Mouse (Mus musculus): ENCODE results near the gene Faap24.

Faap24 gene

DNA sequence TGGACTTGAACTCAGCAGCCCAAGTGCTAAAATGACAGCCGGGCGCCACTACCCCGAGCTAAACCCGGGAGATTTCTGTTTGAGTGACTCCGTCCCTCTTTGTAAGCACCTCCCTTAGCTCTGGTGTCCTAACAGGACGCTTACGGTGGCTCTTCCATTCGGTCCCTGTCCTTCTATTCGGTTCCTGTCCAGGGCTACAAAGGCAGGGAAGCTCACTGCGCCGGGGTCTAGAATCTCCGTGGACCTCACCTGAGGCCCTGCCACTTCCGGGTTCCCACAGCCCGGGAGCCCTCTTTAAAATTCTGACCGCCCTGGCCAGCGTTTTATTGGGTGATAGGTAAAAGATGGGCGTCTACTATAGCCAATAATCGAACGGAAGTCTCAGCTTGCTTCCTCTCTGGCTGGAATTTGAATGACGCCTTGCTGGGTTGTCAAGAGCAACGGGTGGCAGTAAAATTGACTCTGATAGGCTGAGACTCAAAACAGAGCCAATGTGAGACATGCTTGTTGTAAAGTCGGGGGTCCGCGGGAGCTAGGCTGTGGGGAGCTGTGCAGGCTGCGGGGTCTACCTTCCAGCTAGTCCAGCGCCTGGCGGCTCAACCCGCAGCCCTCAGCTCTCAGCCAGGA lies at the start of gene Faap24, which contains the start of gene Cep89:
Gene Faap24, minus strand, starts transcription at position 295 of the 627 bp plus-strand sequence.
Gene Cep89, plus strand, starts transcription at position 494 of the 627 bp plus-strand sequence.
- DNase-seq = peak; percentile 82

DNA sequence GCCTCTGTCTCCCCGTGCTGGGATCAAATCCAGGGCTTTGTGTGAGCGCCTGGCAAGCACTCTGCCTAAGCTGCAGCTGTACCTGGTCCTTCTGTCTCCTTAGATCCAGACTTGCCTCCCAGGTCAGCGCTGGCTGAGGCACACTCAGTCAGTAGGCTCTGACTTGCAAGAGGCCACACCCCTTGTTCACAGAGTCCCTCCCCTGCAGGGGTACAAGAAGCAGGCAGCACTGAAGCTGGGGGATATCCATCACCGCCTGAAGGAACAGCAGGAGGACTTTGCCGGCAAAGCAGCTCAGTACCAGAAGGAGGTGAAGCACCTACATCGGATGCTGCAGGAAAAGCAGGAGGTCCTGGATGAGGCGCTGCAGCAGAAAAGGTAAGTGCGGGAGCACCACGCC lies 38.6 kb upstream of the Faap24 start:
- no peak for DNase-seq

DNA sequence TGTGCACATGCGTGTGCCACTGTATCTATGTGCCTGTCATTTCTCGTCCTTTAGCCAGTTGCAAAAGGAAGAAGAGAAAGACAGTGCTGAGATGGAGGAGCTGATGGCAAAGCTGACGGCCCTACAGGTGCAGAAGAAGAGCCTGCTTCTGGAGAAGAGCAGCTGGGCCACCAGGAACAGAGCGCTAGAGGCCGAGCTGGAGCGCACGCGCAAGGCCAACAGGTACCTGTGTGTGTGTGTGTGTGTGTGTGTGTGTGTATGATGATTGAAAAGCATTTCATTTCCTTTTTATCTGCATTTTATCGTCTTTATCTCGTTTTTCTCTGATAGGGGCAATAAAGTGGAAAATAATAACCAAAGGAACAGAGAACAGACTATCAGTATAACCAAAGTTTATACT lies 31.5 kb upstream of the Faap24 start:
- DNase-seq = no peak

DNA sequence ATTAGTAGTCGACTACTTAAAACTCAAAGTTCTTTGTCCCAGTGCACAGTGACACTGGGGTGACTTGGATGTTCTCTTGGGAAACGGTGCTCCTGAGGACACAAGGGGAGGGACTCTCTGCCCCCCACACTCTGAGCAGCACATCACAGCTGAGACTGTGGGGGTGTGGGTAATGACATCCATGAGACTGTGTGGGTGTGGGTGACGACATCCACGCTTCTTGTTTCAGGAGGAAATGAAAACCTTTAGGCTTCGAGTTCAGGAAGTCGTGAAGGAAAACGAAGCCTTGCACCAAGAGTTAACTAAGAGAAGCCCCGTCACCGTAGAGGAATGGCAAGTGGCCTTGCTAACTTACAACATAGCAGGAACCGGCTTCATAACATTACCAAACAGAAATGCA lies 26.4 kb upstream of the Faap24 start:
- no peak for DNase-seq

DNA sequence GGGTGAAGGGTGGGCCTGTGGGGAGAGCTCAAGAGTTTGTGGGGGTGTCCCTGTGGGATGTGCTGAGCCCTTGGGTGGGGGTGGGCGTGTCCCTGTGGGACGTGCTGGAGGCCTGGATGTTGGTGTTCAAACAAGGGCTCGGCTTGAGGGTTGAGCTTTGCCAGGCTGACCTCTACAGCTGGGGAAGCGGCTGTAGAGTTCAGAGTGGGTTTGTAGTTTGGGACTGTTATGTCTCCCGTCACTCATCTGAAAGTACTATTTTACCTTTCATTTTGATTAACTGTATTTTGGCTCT lies 20.0 kb upstream of the Faap24 start:
- DNase-seq = no peak

DNA sequence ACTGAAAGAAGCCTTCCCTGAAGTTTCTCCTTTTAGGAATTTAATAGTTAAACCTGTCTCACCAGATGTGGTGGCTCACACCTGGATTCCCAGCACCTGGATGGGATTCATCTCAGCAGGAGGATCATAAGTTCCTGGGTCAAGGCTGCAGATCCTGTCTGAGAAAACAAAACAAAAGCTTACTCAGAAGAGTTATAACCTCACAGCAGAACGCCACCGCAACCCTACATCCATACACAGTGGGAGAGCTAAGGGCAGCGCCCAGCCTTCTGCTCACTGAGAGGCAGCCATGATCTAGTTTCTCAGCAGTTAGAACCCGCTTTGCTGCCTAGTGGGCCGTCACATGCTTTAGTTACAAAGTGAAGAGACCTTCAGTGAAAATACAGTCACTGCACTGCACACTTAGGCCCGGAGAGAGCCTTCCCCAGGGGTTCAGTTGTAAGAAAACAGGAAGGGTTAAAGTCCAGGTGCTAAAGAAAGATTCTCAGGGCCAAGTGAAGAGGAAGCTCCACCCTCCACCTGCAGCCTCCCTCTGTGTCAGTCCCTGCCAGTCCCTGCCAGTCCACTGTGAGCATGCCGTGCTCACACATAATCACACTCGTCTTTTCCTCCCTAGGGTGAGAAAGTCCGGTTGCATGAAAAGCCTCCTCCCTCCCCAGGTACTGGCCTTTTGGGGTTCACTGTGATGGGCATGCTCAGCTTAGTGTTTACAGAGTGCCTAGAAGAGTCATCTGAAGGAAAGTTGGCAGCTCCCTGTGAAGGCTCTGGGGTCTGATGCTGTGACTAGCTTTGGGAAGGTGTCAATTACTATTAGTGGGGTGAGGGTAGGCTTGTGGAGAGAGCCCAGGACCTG lies 19.4 kb upstream of the Faap24 start:
- DNase-seq = no peak

DNA sequence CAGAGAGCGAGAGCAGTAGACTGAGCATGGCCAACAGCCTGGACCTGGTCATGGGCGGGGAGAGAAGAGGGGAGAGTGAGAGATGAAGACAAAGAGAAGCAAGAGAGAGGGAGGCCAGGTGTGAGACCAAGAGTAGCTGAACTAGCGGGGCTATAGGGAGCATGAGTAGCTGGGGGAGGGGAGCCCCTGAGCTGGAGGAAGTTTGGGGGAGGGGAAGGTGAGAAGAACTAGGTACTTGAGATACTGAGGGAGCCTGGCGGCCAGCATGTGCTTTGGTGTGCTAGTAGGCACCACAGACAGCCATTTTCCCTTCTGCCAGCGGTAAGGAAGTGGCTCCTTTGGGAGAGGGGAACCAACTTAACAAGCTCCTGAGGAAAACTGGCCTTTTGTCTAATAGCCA lies 18.6 kb upstream of the Faap24 start:
- no peak for DNase-seq

DNA sequence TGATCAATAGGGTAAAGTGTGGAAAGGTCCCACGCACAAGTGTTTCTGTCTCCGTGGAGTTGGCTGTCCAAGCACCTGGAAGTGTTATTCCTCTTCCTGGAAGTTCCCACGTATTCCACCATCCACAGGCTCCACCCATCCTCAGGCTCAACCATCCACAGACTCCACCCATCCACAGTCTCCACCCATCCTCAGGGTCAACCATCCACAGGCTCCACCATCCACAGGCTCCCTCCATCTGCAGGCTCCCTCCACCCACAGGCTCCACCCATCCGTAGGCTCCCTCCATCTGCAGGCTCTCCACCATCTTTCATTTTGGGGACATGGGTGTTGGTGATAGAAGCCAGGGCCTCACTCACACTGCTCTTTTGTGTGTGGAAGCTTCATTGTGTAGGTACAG lies 4.5 kb upstream of the Faap24 start:
- no peak for DNase-seq

- DNase-seq = no peak
Observed at GRCm38 (mm10) chr7:35395734-35396456, 741 bp downstream of the Faap24 start.

DNA sequence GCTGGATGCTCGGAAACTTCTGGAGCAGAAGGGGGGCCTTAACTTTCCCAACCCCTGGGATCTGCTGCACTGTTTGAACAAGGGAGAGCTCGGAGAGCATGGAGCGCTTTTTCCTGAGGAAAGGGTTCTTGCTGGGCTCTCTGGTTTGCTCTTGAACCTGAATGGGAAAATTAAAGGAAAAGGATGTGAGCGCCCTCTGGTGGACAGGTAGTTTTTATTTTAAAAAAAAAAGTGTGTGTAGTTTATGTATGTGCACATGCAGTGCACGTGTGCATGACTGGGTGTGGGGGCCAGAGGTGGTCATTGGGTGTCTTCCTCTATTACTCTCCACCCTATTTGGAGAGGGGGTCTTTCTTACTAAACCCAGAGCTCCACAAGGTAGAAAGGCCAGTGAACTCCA lies 3.7 kb downstream of the Faap24 start:
- DNase-seq = no peak

- no peak for DNase-seq
Observed at GRCm38 (mm10) chr7:35388694-35389093, 7.9 kb downstream of the Faap24 start.

- DNase-seq = no peak
Observed at GRCm38 (mm10) chr7:35386525-35386952, 10.1 kb downstream of the Faap24 start.

- DNase-seq = no peak
Observed at GRCm38 (mm10) chr7:35382706-35383353, 13.8 kb downstream of the Faap24 start.

DNA sequence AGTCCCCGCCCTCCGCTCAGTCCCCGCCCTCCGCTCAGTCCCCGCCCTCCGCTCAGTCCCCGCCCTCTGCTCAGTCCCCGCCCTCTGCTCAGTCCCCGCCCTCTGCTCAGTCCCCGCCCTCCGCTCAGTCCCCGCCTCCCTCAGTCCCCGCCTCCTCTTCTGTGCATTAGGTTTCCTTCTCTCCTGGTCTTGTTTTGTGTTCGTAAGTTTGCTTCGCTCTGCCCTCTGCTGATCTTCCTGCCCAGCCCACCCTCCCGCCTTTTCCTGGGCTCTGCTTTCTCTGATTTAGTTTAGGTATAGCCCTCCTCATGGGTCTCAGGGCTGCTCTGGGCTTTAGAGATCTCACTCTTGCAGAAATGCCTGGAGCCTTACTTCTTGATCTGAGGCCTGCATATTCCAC lies 14.8 kb downstream of the Faap24 start:
- DNase-seq = no peak

GRCm38 (mm10) chr7:35380351-35380750 lies 16.3 kb downstream of the Faap24 start:
- DNase-seq = no peak

GRCm38 (mm10) chr7:35379492-35380119 lies 17.0 kb downstream of the Faap24 start:
- no peak for DNase-seq

DNA sequence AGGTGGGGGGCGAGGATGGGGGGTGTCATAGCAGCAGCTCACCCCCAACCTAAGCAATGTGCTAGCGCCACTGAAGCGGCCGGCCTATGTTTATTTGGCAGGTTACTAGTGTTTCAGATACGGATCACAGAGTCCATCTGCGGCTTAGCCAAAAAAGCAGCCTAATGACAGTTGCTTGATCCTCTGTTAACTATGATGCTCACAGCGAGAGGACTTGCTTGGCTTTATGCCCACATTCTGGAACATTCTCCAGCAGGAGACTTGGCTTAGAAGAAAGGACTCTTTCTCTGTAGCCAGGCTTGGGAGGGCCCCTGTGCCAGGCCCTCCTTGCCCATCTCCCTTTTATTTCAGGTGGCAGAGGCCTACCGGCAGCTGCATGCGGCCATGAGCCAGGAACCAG lies 20.0 kb downstream of the Faap24 start:
- no peak for DNase-seq

GRCm38 (mm10) chr7:35374265-35374664 lies 22.4 kb downstream of the Faap24 start:
- DNase-seq = no peak

DNA sequence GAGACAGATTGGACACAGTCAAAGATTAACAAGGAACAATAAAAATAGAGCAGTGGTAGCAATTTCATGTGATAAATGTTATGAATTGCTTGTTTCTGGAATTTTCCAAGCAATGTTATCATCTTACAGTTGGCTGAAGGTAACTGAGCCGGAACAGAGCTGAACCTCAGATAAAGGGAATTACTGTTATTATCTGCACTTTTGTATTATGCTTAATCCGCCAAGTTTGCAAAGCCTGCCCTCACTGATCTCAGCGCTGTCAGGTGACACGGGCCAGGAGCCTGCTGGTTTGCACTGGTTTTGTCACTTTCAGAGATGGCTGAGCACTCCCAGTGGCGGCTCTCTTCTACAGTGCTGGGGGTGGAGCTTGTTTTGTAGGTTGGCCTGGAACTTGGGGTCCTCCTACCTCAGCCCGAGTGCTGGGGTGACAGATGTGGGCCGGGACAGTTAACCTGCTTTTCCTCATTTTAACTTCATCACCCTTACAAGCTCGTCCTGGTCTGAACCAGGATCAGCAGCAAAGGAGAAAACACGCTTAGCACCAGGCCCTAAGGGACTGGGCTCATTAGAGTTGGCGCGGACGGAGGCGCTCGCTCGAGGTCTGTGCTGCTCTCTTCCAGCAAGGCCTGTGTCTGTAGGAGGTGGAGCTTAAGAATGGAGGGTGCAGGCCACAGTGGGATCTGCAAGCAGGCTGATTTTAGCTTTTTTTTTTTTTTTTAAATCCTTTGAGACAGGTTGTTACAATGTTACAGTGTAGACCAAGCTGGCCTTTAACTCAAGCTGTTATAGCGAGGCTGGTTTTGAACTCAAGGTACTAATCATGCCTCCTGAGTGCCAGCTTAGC lies 23.3 kb downstream of the Faap24 start:
- no peak for DNase-seq

DNA sequence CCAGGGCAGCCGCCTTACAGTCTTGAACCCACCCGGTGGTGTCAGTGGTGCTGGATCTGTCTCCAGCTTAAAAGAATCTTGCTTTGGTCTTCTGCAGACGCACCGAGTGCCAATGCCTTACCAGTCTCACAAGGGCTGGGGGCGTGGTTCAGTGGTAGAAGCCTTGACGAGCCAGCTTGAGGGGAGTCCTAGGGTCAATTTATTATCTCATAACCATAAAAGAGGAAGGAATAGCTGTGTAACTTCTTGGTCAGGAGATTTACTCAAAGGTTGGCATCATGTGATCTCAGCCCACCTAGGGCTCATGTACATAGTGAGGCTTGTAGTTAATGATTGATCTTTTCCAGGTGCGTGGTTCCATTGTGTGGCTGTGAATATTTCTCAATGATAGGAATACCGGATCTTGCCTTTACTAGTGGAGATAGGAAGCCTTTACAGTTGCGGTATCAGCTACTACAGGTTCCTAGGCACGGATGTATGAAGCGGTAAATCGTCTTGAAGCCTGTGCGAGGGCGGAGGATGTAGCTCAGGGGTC lies 24.1 kb downstream of the Faap24 start:
- DNase-seq = no peak

DNA sequence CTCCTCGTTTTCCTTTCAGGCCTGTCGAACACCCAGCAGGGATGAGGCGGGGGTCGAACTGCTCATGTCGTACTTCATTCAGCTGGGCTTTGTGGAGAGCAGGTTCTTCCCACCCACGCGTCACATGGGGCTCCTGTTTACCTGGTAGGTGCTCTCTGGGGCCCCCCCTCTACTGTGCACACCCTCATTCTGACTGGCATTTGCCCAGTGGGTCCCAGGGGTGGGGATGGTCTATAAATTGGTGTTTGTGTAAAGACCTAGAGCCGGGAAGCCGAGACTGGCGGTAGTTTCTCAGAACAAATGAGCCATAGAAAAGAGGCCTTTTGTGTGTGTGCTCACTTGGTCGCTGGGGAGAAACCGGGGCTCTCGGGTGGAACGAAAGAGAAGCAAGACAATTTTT lies 25.5 kb downstream of the Faap24 start:
- DNase-seq = no peak

All from right cerebral cortex, postnatal 14 days (tissue).